Mouse (Mus musculus) cerebellum, postnatal 36 days (tissue): ENCODE measurements around the gene Hand2.

Experiments used
- DNase-seq, 2 experiments: peaks; one replicate each; pipeline ENCODE4 v3.0.0; 2021 to 2022; ENCODE audit warnings: mixed read lengths in 2 of 2

Hand2 gene

GRCm38 (mm10) chr8:57325111-57325891 is 4.5 kb downstream of the Hand2 start:
- DNase-seq = no peak

- no peak for DNase-seq
These were observed 5.6 kb downstream of the Hand2 start for GRCm38 (mm10) chr8:57326091-57327065.

- DNase-seq = no peak
These were observed 6.7 kb downstream of the Hand2 start for GRCm38 (mm10) chr8:57327281-57328160.

GRCm38 (mm10) chr8:57328161-57328920 is 7.6 kb downstream of the Hand2 start:
- DNase-seq = no peak

- no peak for DNase-seq
These were observed 8.2 kb downstream of the Hand2 start for GRCm38 (mm10) chr8:57328931-57329341.

- DNase-seq = no peak
These were observed 9.3 kb downstream of the Hand2 start for GRCm38 (mm10) chr8:57330106-57330505.

- no peak for DNase-seq
These were observed 11.2 kb downstream of the Hand2 start for GRCm38 (mm10) chr8:57331727-57332630.

GRCm38 (mm10) chr8:57332676-57333482 is 12.1 kb downstream of the Hand2 start:
- DNase-seq = no peak

- no peak for DNase-seq
These were observed 12.6 kb downstream of the Hand2 start for GRCm38 (mm10) chr8:57333483-57333770.

- no peak for DNase-seq
These were observed 13.2 kb downstream of the Hand2 start for GRCm38 (mm10) chr8:57333795-57334551.

GRCm38 (mm10) chr8:57334714-57335113 is 13.9 kb downstream of the Hand2 start:
- DNase-seq = no peak

GRCm38 (mm10) chr8:57337271-57338030 is 16.7 kb downstream of the Hand2 start:
- no peak for DNase-seq

- DNase-seq = no peak
These were observed 19.2 kb downstream of the Hand2 start for GRCm38 (mm10) chr8:57339711-57340650.

GRCm38 (mm10) chr8:57340840-57341540 is 20.2 kb downstream of the Hand2 start:
- DNase-seq = no peak

GRCm38 (mm10) chr8:57341541-57341840 is 20.7 kb downstream of the Hand2 start:
- DNase-seq = no peak

GRCm38 (mm10) chr8:57342386-57343090 is 21.8 kb downstream of the Hand2 start:
- DNase-seq = no peak
